Mouse (Mus musculus) embryonic fibroblast, embryonic 13.5 days (primary cell): ENCODE results near the gene Rad54l2. TPM values are rescaled to one million over a fixed set of nuclear protein-coding genes. Genes with fewer than 3 reads are reported as not detected.

ENCODE experiments used
- H3K27ac ChIP-seq: 2 replicates; pipeline ENCODE4 v1.5.1; 2012; ENCODE audit warnings: low read length, control low read depth, inconsistent platforms; ENCODE audit not compliant: insufficient read depth
- H3K4me1 ChIP-seq: 2 replicates; pipeline ENCODE4 v1.6.1; 2011; ENCODE audit warnings: low read length; ENCODE audit not compliant: control insufficient read depth, insufficient read depth
- H3K4me3 ChIP-seq: 2 replicates; pipeline ENCODE4 v1.5.1; 2011; ENCODE audit warnings: mild to moderate bottlenecking, control low read depth, low read length; ENCODE audit not compliant: insufficient read depth
- CTCF ChIP-seq: IDR thresholded peaks from 2 replicates; pipeline ENCODE4 v1.5.1; 2011; ENCODE audit warnings: mild to moderate bottlenecking, control low read depth, low read length, moderate library complexity, borderline replicate concordance; ENCODE audit not compliant: insufficient read depth
- POLR2A ChIP-seq: IDR thresholded peaks from 2 replicates; pipeline ENCODE4 v1.6.1; 2011; ENCODE audit warnings: low read depth, mild to moderate bottlenecking, control low read depth, low read length, moderate library complexity
- polyA plus RNA-seq: library from polyadenylated mRNA; stranded (reverse); fragments of >200 nt; gene quantifications from 2 replicates; pipeline ENCODE4 v1.2.4, GENCODE M21; 2011; ENCODE audit warnings: low read depth; ENCODE audit not compliant: missing spikeins, insufficient read length

Gene Rad54l2
- polyA plus RNA-seq, 1 experiment: 17.7 TPM

GRCm38 (mm10) chr9:106638154-106638553 is 150.8 kb downstream of the Rad54l2 start:
- Histone ChIP-seq H3K4me3 (no peak overlapping the region), H3K4me1 (no peaks in the 10 kb centered on the region), H3K27ac (no peak overlapping the region)
- TF ChIP-seq POLR2A (no peak), CTCF (no peak)

Other genes starting within 250 kb of the Rad54l2 start
- gene Iqcf3, start 227.6 kb downstream of the Rad54l2 start, polyA plus RNA-seq: not detected in 2 replicates
- not detected in 2 replicates for gene Iqcf4, start 218.2 kb downstream of the Rad54l2 start, polyA plus RNA-seq
- not detected in 2 replicates for gene Iqcf6, start 162.6 kb downstream of the Rad54l2 start, polyA plus RNA-seq
- gene Grm2, start 133.1 kb downstream of the Rad54l2 start, polyA plus RNA-seq: not detected in 2 replicates
- 85.2 and 90.1 TPM in 2 replicates for gene Tex264, start 103.3 kb downstream of the Rad54l2 start, polyA plus RNA-seq
- 25.4 and 28.9 TPM in 2 replicates for gene Dcaf1, start 32.7 kb upstream of the Rad54l2 start, polyA plus RNA-seq
- 36.8 and 43.6 TPM in 2 replicates for gene Rbm15b, start 98.2 kb upstream of the Rad54l2 start, polyA plus RNA-seq
- gene Manf, start 102.8 kb upstream of the Rad54l2 start, polyA plus RNA-seq: 290 and 304 TPM in 2 replicates